Mouse (Mus musculus) stomach, postnatal 0 days (tissue): ENCODE data around the gene Cfap58.

ENCODE experiments used
- CTCF ChIP-seq: IDR thresholded peaks from 2 replicates; pipeline ENCODE4 v1.5.1; 2016; ENCODE audit warnings: antibody characterized with exemption, low read depth, mild to moderate bottlenecking, moderate library complexity
- EP300 ChIP-seq: optimal IDR thresholded peaks from 2 replicates; pipeline ENCODE3; 2016; ENCODE audit warnings: antibody characterized with exemption

GRCm38 (mm10) chr19:47918016-47918415 lies 19.5 kb upstream of the Cfap58 start:
- no peak for TF ChIP-seq CTCF
- TF ChIP-seq EP300 = no peak
